Comparison of ENCODE assay signal across 8 mouse cellular contexts in the genomic region with DNA sequence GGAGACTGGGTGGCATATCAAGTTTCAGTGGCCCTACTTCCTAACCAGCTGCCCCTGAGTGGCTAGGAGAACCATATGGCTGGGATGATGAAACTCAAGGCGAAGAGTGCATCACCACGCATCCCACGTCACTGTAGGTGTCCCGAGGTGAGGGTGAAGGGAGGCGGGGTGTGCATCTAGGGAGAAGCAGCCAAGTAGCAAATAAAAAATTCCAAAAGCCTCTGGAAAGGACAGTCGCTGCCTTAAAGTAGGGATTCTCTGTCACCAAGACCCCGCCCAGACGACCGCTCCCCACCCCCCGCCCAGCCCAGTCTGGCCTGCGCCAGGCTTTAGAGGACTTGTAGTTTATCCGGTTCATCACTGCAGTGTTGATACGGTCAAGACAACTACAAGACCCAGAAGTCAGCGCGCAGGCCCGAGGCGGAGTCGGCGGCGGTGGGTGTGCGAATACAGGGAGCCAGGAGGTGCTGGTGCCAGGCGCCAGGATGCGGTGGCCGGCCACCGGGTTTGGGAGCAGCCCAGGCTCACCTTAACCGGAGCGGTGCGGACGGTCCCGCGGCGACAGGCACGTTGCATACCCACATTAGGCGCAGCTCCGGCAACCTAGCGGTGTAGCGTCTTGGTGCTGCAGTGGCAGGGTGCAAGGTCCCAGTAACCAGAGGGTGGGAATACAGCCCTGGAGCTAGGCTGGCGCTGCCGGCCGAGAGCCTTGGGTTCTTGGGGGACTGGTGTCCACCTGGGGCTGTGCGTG. TPM values are rescaled to one million over a fixed set of nuclear protein-coding genes. Genes with fewer than 3 reads are reported as not detected.
DNase-seq lines count a peak whose midpoint lies in the region; ATAC-seq and TF ChIP-seq lines count a peak whose summit lies in the region.

TSS of gene Gpt2 (plus strand) at position 452 of the 751 bp plus-strand sequence.

- intact Hi-C loops in heart, postnatal 10 days (cut with DNase I): loop anchor here (5.0 kb wide), 1 partner anchor 35 kb away; no protein-coding TSS in a partner anchor

- TF ChIP-seq EP300 in liver, postnatal 0 days (IDR thresholded peaks at IDR 0.05; ENCODE audit: low read depth): no peak

- peak; percentile 67 to 74 for DNase-seq in CD8-positive naive resting alpha-beta T cell, adult 2 months (ENCODE audit: low read depth in 2 of 2, low spot score in 2 of 2)
- peak; percentile 64 for DNase-seq in c-Kit-positive CD71-negative TER-119-negative erythroid progenitor cells, embryonic 14.5 days (ENCODE audit: low read depth)
- DNase-seq in heart, postnatal 10 days: peak; percentile 94 to 95
- peak; percentile 81 for DNase-seq in large intestine, adult 2 months (ENCODE audit: low read depth, low spot score)
- DNase-seq in liver, postnatal 0 days: peak; percentile 91
- peak; percentile 91 for DNase-seq in testis, postnatal 10 days (ENCODE audit: low spot score)

- 0% methylated on average over 41 of the region's 41 CpGs for WGBS in forebrain, embryonic 13.5 days
- WGBS in large intestine, adult 2 months: under 1% methylated on average over 41 of the region's 41 CpGs
- under 1% methylated on average over 41 of the region's 41 CpGs for WGBS in liver, postnatal 0 days (ENCODE audit: insufficient replicate concordance)
- WGBS in neural tube, embryonic 14.5 days: under 1% methylated on average over 41 of the region's 41 CpGs

- no peaks in the 10 kb centered on the region for H3K27me3 ChIP-seq in forebrain, embryonic 13.5 days
- no peaks in the 10 kb centered on the region for H3K27me3 ChIP-seq in liver, postnatal 0 days (ENCODE audit: insufficient read depth, low read length)
- no peaks in the 10 kb centered on the region for H3K27me3 ChIP-seq in neural tube, embryonic 14.5 days (ENCODE audit: control insufficient read depth, insufficient read depth, low read length)

- peak within 1 kb of the TSS; percentile 92 for H3K9ac ChIP-seq in forebrain, embryonic 13.5 days
- peak within 1 kb of the TSS; percentile 80 for H3K9ac ChIP-seq in liver, postnatal 0 days (replicated peaks)
- peak within 1 kb of the TSS; percentile 82 for H3K9ac ChIP-seq in neural tube, embryonic 14.5 days (replicated peaks; ENCODE audit: low read depth, low read length)

- H3K4me2 ChIP-seq in forebrain, embryonic 13.5 days: peak within 1 kb of the TSS; percentile 92
- H3K4me2 ChIP-seq in liver, postnatal 0 days (ENCODE audit: low read depth, low read length): peak within 1 kb of the TSS; percentile 88
- H3K4me2 ChIP-seq in neural tube, embryonic 14.5 days (ENCODE audit: low read depth, low read length): peak within 1 kb of the TSS; percentile 78

- ATAC-seq in forebrain, embryonic 13.5 days: peak; percentile 100
- ATAC-seq in liver, postnatal 0 days: peak; percentile 90
- ATAC-seq in neural tube, embryonic 14.5 days (ENCODE audit: low read depth): peak; percentile 99

- 0 out of 2 replicates have a peak, but pooled peaks cover 14% of the 10 kb centered on the region for H3K36me3 ChIP-seq in forebrain, embryonic 13.5 days (ENCODE audit: poor library complexity, severe bottlenecking)
- H3K36me3 ChIP-seq in liver, postnatal 0 days (replicated peaks; ENCODE audit: insufficient read depth, low read length): no peaks in the 10 kb centered on the region
- no peaks in the 10 kb centered on the region for H3K36me3 ChIP-seq in neural tube, embryonic 14.5 days (ENCODE audit: control insufficient read depth, insufficient read depth, low read length)

- H3K4me3 ChIP-seq in forebrain, embryonic 13.5 days: peak within 1 kb of the TSS; percentile 91
- peak within 1 kb of the TSS; percentile 60 for H3K4me3 ChIP-seq in liver, postnatal 0 days (ENCODE audit: low read depth, low read length)
- H3K4me3 ChIP-seq in neural tube, embryonic 14.5 days (ENCODE audit: low read depth, low read length): peak within 1 kb of the TSS; percentile 87

- H3K27ac ChIP-seq in forebrain, embryonic 13.5 days: peak within 1 kb of the TSS; percentile 19; the same call in 1 of the 2 replicates
- peak within 1 kb of the TSS; percentile 69 for H3K27ac ChIP-seq in liver, postnatal 0 days (ENCODE audit: low read depth)
- H3K27ac ChIP-seq in neural tube, embryonic 14.5 days (ENCODE audit: low read depth, low read length): peak within 1 kb of the TSS; percentile 75

- no peak for TF ChIP-seq CTCF in liver, postnatal 0 days (IDR thresholded peaks at IDR 0.05; ENCODE audit: low read depth)

- no peaks in the 10 kb centered on the region for H3K9me3 ChIP-seq in forebrain, embryonic 13.5 days (replicated peaks)
- no peaks in the 10 kb centered on the region for H3K9me3 ChIP-seq in liver, postnatal 0 days (ENCODE audit: low read length)
- no peaks in the 10 kb centered on the region for H3K9me3 ChIP-seq in neural tube, embryonic 14.5 days (ENCODE audit: control insufficient read depth, low read length)

- H3K4me1 ChIP-seq in forebrain, embryonic 13.5 days: peaks cover 20% of the 10 kb centered on the region; the same call in 1 of the 2 replicates
- peaks cover 14% of the 10 kb centered on the region for H3K4me1 ChIP-seq in liver, postnatal 0 days (ENCODE audit: insufficient read depth)
- H3K4me1 ChIP-seq in neural tube, embryonic 14.5 days (ENCODE audit: control insufficient read depth, insufficient read depth, low read length): peaks cover 9% of the 10 kb centered on the region; the same call in 1 of the 2 replicates

RNA-seq across cellular contexts. Expression of gene Gpt2, which starts in this region (rescaled TPM):
- 30.2 and 32.9 TPM in 2 replicates for polyA plus RNA-seq in forebrain, embryonic 13.5 days (2015; fragmentation: Nextera tagmentation; extraction: Ambion mirVana)
- 10 to 100 TPM; 18.8 to 20.3 TPM for total RNA-seq in heart, postnatal 10 days (2021)
- polyA plus RNA-seq in large intestine, adult 2 months (2012; rRNA removed): 4.7 and 4.9 TPM in 2 replicates
- polyA plus RNA-seq in liver, postnatal 0 days (2015; fragmentation: Nextera tagmentation; extraction: Ambion mirVana): 11.1 and 14.4 TPM in 2 replicates
- polyA plus RNA-seq in neural tube, embryonic 14.5 days (2014; fragmentation: Nextera tagmentation; extraction: Ambion mirVana): 65.2 and 67.7 TPM in 2 replicates

Comparison
In these comparisons a context has a peak if more than half of its experiments do, and no peak if none do; other contexts are left out.
1. Peak in every context shown above with its lines: DNase-seq, ATAC-seq, H3K4me3 ChIP-seq and H3K27ac ChIP-seq.
2. H3K27ac ChIP-seq: peak in every context shown above with its lines; median percentile 75 in neural tube, embryonic 14.5 days; 69 in liver, postnatal 0 days; 19 in forebrain, embryonic 13.5 days.